Mouse (Mus musculus) myocyte (in vitro differentiated cells): ENCODE measurements around the gene Gpr62.

ENCODE experiments used
- E2F4 ChIP-seq: IDR thresholded peaks from one replicate; pipeline ENCODE4 v1.6.1; 2011; ENCODE audit warnings: mild to moderate bottlenecking, control low read depth, moderate library complexity; ENCODE audit not compliant: insufficient read depth
- MAX ChIP-seq: IDR thresholded peaks from one replicate; pipeline ENCODE4 v1.6.1; 2011; ENCODE audit warnings: low read depth, mild to moderate bottlenecking, control low read depth
- MYOD1 ChIP-seq, 3 experiments: IDR thresholded peaks; one replicate each; pipeline ENCODE4 v1.6.1; 2011; ENCODE audit warnings: control low read depth in 2 of 3, low read depth in 2 of 3, mild to moderate bottlenecking in 2 of 3, moderate library complexity in 1 of 3; ENCODE audit not compliant: insufficient read length in 2 of 3, control insufficient read depth in 1 of 3
- MYOG ChIP-seq, 3 experiments: IDR thresholded peaks; one replicate each; pipeline ENCODE4 v1.6.1; 2011; ENCODE audit warnings: control low read depth in 2 of 3, low read depth in 2 of 3, mild to moderate bottlenecking in 2 of 3; ENCODE audit not compliant: insufficient read length in 2 of 3, control insufficient read depth in 1 of 3, insufficient read depth in 1 of 3
- POLR2A ChIP-seq: IDR thresholded peaks from one replicate; pipeline ENCODE4 v1.6.1; 2011; ENCODE audit warnings: low read depth, mild to moderate bottlenecking, control low read depth, moderate library complexity; ENCODE audit not compliant: insufficient read length
- POLR2AphosphoS2 ChIP-seq: IDR thresholded peaks from one replicate; pipeline ENCODE4 v1.6.1; 2011; ENCODE audit warnings: low read depth, control low read depth; ENCODE audit not compliant: insufficient read length
- REST ChIP-seq: IDR thresholded peaks from one replicate; pipeline ENCODE4 v1.6.1; 2011; ENCODE audit warnings: mild to moderate bottlenecking, control low read depth, moderate library complexity; ENCODE audit not compliant: insufficient read depth, insufficient read length
- SRF ChIP-seq: IDR thresholded peaks from one replicate; pipeline ENCODE4 v1.6.1; 2011; ENCODE audit warnings: low read depth; ENCODE audit not compliant: control insufficient read depth, insufficient read length
- TCF12 ChIP-seq: IDR thresholded peaks from one replicate; pipeline ENCODE4 v1.6.1; 2011; ENCODE audit warnings: mild to moderate bottlenecking, control low read depth; ENCODE audit not compliant: poor library complexity, insufficient read depth, severe bottlenecking
- TCF3 ChIP-seq: IDR thresholded peaks from one replicate; pipeline ENCODE4 v1.6.1; 2011; ENCODE audit warnings: low read depth, control low read depth; ENCODE audit not compliant: insufficient read length
- USF1 ChIP-seq: IDR thresholded peaks from one replicate; pipeline ENCODE4 v1.6.1; 2011; ENCODE audit warnings: low read depth, mild to moderate bottlenecking, control low read depth, moderate library complexity

- peak; percentile 32 for TF ChIP-seq POLR2A
- TF ChIP-seq E2F4, result no peak
- TF ChIP-seq MAX, result no peak
- no peak for TF ChIP-seq REST
- TF ChIP-seq MYOD1 (IDR thresholded peaks at IDR 0.05; ENCODE audit: control insufficient read depth in 1 of 3, insufficient read length in 2 of 3, low read depth in 2 of 3), result no peak
- no peak for TF ChIP-seq POLR2AphosphoS2
- no peak for TF ChIP-seq USF1
- no peak for TF ChIP-seq TCF3
- no peak for TF ChIP-seq SRF
- TF ChIP-seq TCF12, result no peak
- no peak for TF ChIP-seq MYOG (IDR thresholded peaks at IDR 0.05; ENCODE audit: control insufficient read depth in 1 of 3, insufficient read depth in 1 of 3, insufficient read length in 2 of 3, low read depth in 2 of 3)
Measured at GRCm38 (mm10) chr9:106462430-106462800, 3.3 kb downstream of the Gpr62 start.
